Mouse (Mus musculus) midbrain, postnatal 0 days (tissue): ENCODE measurements around the gene Serpinf2. TPM values are rescaled to one million over a fixed set of nuclear protein-coding genes. Genes with fewer than 3 reads are reported as not detected.

ENCODE experiments used
- ATAC-seq: fragments of 200-750 bp; cut with Nextera tagmentation; 2 replicates; pipeline ENCODE4 v1.8.0; 2017; ENCODE audit warnings: moderate number of reproducible peaks, mild to moderate bottlenecking, moderate TSS enrichment, moderate library complexity; ENCODE audit not compliant: low FRiP score
- DNase-seq: peaks from one replicate; pipeline ENCODE4 v3.0.0-alpha.2; 2015; ENCODE audit warnings: low spot score
- H3K27ac ChIP-seq: fragments of 300-500 bp; sonication (generic); 2 replicates; pipeline ENCODE4 v1.5.1; 2014; ENCODE audit warnings: low read depth, mild to moderate bottlenecking, low read length, mixed read lengths
- H3K27me3 ChIP-seq: fragments of 300-500 bp; sonication (generic); 2 replicates; pipeline ENCODE4 v1.6.1; 2014; ENCODE audit warnings: low read length, control low read depth, mixed read lengths; ENCODE audit not compliant: insufficient read depth
- H3K36me3 ChIP-seq: fragments of 300-500 bp; sonication (generic); 2 replicates; pipeline ENCODE4 v1.6.1; 2014; ENCODE audit warnings: low read length, control low read depth, mixed read lengths; ENCODE audit not compliant: insufficient read depth
- H3K4me1 ChIP-seq: fragments of 300-500 bp; sonication (generic); 2 replicates; pipeline ENCODE4 v1.6.1; 2014; ENCODE audit warnings: mild to moderate bottlenecking, control low read depth, antibody characterized with exemption, low read length, mixed read lengths; ENCODE audit not compliant: insufficient read depth
- H3K4me2 ChIP-seq: fragments of 300-500 bp; sonication (generic); 2 replicates; pipeline ENCODE4 v1.6.1; 2014; ENCODE audit warnings: low read depth, mild to moderate bottlenecking, low read length, mixed read lengths; ENCODE audit not compliant: poor library complexity, severe bottlenecking
- H3K4me3 ChIP-seq: fragments of 300-500 bp; sonication (generic); 2 replicates; pipeline ENCODE4 v1.5.1; 2014; ENCODE audit warnings: low read depth, mild to moderate bottlenecking, low read length, moderate library complexity
- H3K9ac ChIP-seq: fragments of 300-500 bp; sonication (generic); replicated peaks from 2 replicates; pipeline ENCODE4 v1.6.1; 2014; ENCODE audit warnings: mild to moderate bottlenecking, low read length, moderate library complexity, mixed read lengths; ENCODE audit not compliant: poor library complexity, severe bottlenecking
- H3K9me3 ChIP-seq: fragments of 300-500 bp; sonication (generic); 2 replicates; pipeline ENCODE4 v1.6.1; 2016; ENCODE audit warnings: low read length, control low read depth
- CTCF ChIP-seq: IDR thresholded peaks from 2 replicates; pipeline ENCODE4 v1.5.1; 2016; ENCODE audit warnings: antibody characterized with exemption, mild to moderate bottlenecking
- WGBS: fragments of 180-500 bp; shearing (Covaris S2); extraction: QIAGEN DNeasy Blood & Tissue Kit; methylation state at CpG from one replicate; pipeline ENCODE4 v1.1.7; 2014; 5-methylcytosine and 5-hydroxymethylcytosine counted together
- polyA plus RNA-seq: library from polyadenylated mRNA; unstranded; fragments of >200 nt; fragmentation: Nextera tagmentation; extraction: Ambion mirVana; gene quantifications from 2 replicates; pipeline ENCODE4 v1.2.1, GENCODE M21; 2015
- total RNA-seq: library from RNA; depleted of rRNA; stranded (reverse); fragments of >200 nt; gene quantifications from 2 replicates; pipeline ENCODE4 v1.2.3, GENCODE M21; 2014

The Serpinf2 gene
- total and polyA plus RNA-seq, 2 experiments from 2014 or later = not detected

GRCm38 (mm10) chr11:75464417-75464816 is 25.0 kb upstream of the Serpinf2 start:
- Histone ChIP-seq H3K4me2 (no peak overlapping the region), H3K4me3 (no peak overlapping the region), H3K9me3 (no peaks in the 10 kb centered on the region), H3K36me3 (peaks cover 16% of the 10 kb centered on the region), H3K27me3 (no peaks in the 10 kb centered on the region), H3K27ac (no peak overlapping the region), H3K9ac (no peak overlapping the region), H3K4me1 (peaks cover 12% of the 10 kb centered on the region; the same call in 1 of the 2 replicates)
- DNase-seq (no peak), ATAC-seq (no peak)
- TF ChIP-seq CTCF = no peak
- 86% methylated on average over 6 of the region's 6 CpGs for WGBS

DNA sequence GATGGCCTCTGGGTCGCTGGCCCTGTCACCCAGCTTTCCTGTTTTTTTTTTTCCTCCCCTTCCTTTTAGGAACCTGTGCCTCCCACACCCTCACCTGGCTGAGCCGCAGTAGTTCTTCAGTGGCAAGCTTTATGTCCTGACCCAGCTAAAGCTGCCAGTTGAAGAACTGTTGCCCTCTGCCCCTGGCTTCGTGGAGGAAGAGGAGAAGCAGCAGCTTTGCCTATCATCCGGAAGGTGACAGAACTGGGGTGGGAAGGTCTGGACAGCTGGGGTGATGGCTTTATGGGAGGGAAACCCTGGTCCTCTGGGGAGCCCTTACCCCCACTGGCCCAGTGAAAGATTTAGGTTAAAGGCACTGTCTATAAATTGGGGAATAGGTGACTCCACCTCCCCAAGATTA is 24.2 kb upstream of the Serpinf2 start:
- no peak for ATAC-seq
- Histone ChIP-seq H3K36me3 (peaks cover 16% of the 10 kb centered on the region), H3K9ac (no peak overlapping the region), H3K4me1 (peaks cover 12% of the 10 kb centered on the region; the same call in 1 of the 2 replicates), H3K9me3 (no peaks in the 10 kb centered on the region), H3K27ac (no peak overlapping the region), H3K4me2 (no peak overlapping the region), H3K27me3 (no peaks in the 10 kb centered on the region), H3K4me3 (no peak overlapping the region)
- WGBS = 75% methylated on average over 4 of the region's 4 CpGs
- no peak for TF ChIP-seq CTCF
- DNase-seq = no peak

DNA sequence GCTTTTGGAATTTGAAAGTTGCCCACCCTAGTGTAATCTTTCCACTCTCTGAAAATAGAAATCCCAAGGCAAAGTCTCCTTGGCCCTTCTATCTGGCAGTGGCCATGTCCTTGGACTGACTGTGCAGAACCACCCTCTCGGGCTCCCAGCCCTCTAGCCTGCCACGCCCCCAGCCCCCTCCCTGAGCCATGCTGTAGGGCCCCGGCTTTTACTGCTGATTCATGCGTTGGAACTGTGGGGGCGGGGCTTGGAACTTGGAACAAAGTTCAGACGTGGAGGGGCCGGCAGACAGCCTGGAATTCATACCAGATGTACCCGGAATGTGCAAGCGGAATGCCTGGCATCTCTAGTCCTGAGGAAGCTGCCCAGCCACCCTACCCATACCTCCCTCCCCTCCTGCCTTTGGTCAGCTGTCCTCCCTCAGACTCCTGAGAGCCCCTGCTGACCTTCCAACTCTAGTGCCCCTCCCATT is 23.5 kb upstream of the Serpinf2 start:
- peaks cover 16% of the 10 kb centered on the region for H3K36me3 ChIP-seq
- TF ChIP-seq CTCF = no peak
- no peak overlapping the region for H3K27ac ChIP-seq
- no peak overlapping the region; the same call in 1 of the 2 replicates for H3K9ac ChIP-seq
- no peak for ATAC-seq
- H3K27me3 ChIP-seq = no peaks in the 10 kb centered on the region
- peaks cover 12% of the 10 kb centered on the region; the same call in 1 of the 2 replicates for H3K4me1 ChIP-seq
- WGBS = 6% methylated on average over 9 of the region's 9 CpGs
- H3K4me3 ChIP-seq = peak overlapping the region; percentile 86
- peak overlapping the region; percentile 98 for H3K4me2 ChIP-seq
- DNase-seq = peak; percentile 51
- H3K9me3 ChIP-seq = no peaks in the 10 kb centered on the region

- peaks cover 16% of the 10 kb centered on the region for H3K36me3 ChIP-seq
- peak overlapping the region; percentile 86 for H3K4me3 ChIP-seq
- H3K4me1 ChIP-seq = peaks cover 12% of the 10 kb centered on the region; the same call in 1 of the 2 replicates
- TF ChIP-seq CTCF = no peak
- ATAC-seq = no peak
- H3K4me2 ChIP-seq = peak overlapping the region; percentile 98
- no peaks in the 10 kb centered on the region for H3K9me3 ChIP-seq
- H3K9ac ChIP-seq = peak overlapping the region; percentile 78
- 5% methylated on average over 14 of the region's 16 CpGs for WGBS
- no peaks in the 10 kb centered on the region for H3K27me3 ChIP-seq
- H3K27ac ChIP-seq = no peak overlapping the region
- peak; percentile 14 for DNase-seq
These were observed 22.9 kb upstream of the Serpinf2 start for GRCm38 (mm10) chr11:75462253-75462783.

DNA sequence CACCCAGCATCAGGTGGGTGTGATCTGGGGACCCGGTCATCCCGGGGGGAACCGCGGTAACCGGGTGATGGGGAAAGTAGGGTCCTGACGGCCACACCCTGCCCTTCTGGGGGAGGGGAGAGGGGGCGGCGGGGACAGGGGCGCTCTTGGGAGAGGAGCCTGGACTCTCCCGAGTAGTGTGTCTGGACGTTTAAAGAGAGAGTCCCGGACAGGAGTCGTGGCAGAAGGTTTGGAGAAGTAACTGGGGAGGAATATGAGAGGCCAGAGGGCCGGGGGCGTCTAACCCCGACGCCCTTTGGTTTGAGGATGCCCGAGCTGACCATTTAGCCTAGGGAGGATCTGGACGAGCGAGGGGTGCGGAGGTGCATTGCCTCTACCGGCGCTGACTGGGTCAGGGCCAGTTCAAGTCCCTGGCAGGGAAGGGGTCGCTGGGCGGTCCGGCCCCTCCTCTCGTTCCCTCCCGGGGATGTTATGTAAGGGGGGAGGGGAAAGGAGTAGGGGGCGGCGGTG is 22.4 kb upstream of the Serpinf2 start:
- Histone ChIP-seq H3K36me3 (peaks cover 16% of the 10 kb centered on the region), H3K9ac (peak overlapping the region; percentile 78), H3K4me1 (peaks cover 12% of the 10 kb centered on the region; the same call in 1 of the 2 replicates), H3K27ac (peak overlapping the region; percentile 72; the same call in 1 of the 2 replicates), H3K9me3 (no peaks in the 10 kb centered on the region), H3K27me3 (no peaks in the 10 kb centered on the region), H3K4me3 (peak overlapping the region; percentile 86), H3K4me2 (peak overlapping the region; percentile 98)
- ATAC-seq (peak; percentile 22; the same call in 1 of the 2 replicates), DNase-seq (no peak)
- under 1% methylated on average over 23 of the region's 30 CpGs for WGBS
- no peak for TF ChIP-seq CTCF
